Mouse (Mus musculus) testis, adult 2 months (tissue): ENCODE data around the gene Gnrhr. TPM values are rescaled to one million over a fixed set of nuclear protein-coding genes. Genes with fewer than 3 reads are reported as not detected.

ENCODE experiments used
- H3K27ac ChIP-seq: fragments of 200-500 bp; 2 replicates; pipeline ENCODE4 v1.5.1; 2012; ENCODE audit warnings: low read depth, low read length; ENCODE audit not compliant: control insufficient read depth, insufficient read depth
- H3K27me3 ChIP-seq: fragments of 200-500 bp; 2 replicates; pipeline ENCODE4 v1.6.1; 2012; ENCODE audit warnings: mild to moderate bottlenecking, low read length, moderate library complexity; ENCODE audit not compliant: control insufficient read depth, insufficient read depth
- H3K36me3 ChIP-seq: fragments of 200-500 bp; 2 replicates; pipeline ENCODE4 v1.6.1; 2012; ENCODE audit warnings: mild to moderate bottlenecking, low read length; ENCODE audit not compliant: control insufficient read depth, insufficient read depth
- H3K4me1 ChIP-seq: fragments of 200-500 bp; 2 replicates; pipeline ENCODE4 v1.6.1; 2012; ENCODE audit warnings: low read length; ENCODE audit not compliant: control insufficient read depth, insufficient read depth
- H3K4me3 ChIP-seq: fragments of 200-500 bp; 2 replicates; pipeline ENCODE4 v1.5.1; 2012; ENCODE audit warnings: low read depth, mild to moderate bottlenecking, low read length, moderate library complexity, mixed read lengths; ENCODE audit not compliant: control insufficient read depth
- CTCF ChIP-seq: fragments of 200-500 bp; IDR thresholded peaks from 2 replicates; pipeline ENCODE4 v1.5.1; 2012; ENCODE audit warnings: low read depth, mild to moderate bottlenecking, inconsistent platforms, low read length, moderate library complexity; ENCODE audit not compliant: control insufficient read depth, insufficient read depth, insufficient replicate concordance
- POLR2A ChIP-seq: fragments of 200-500 bp; IDR thresholded peaks from 2 replicates; pipeline ENCODE4 v1.6.1; 2012; ENCODE audit warnings: low read depth, mild to moderate bottlenecking, inconsistent platforms, low read length, moderate library complexity; ENCODE audit not compliant: control insufficient read depth
- polyA plus RNA-seq: library from polyadenylated mRNA; depleted of rRNA; stranded (reverse); fragments of >200 nt; gene quantifications from 2 replicates; pipeline ENCODE4 v1.2.3, GENCODE M21; 2012; rRNA removed

The Gnrhr gene
- polyA plus RNA-seq, 1 experiment, result 0.12 TPM

- H3K4me3 ChIP-seq, result no peak overlapping the region; the same call in 1 of the 2 replicates
- H3K27me3 ChIP-seq, result no peaks in the 10 kb centered on the region
- peaks cover 2% of the 10 kb centered on the region; the same call in 1 of the 2 replicates for H3K4me1 ChIP-seq
- no peaks in the 10 kb centered on the region for H3K36me3 ChIP-seq
- TF ChIP-seq CTCF, result no peak
- TF ChIP-seq POLR2A, result no peak
- H3K27ac ChIP-seq, result no peak overlapping the region
Observed at GRCm38 (mm10) chr5:86190290-86190689, 7.4 kb downstream of the Gnrhr start.

GRCm38 (mm10) chr5:86187441-86187840, 10.3 kb downstream of the Gnrhr start:
- no peaks in the 10 kb centered on the region for H3K36me3 ChIP-seq
- no peak overlapping the region for H3K4me3 ChIP-seq
- no peaks in the 10 kb centered on the region for H3K27me3 ChIP-seq
- H3K4me1 ChIP-seq, result peaks cover 4% of the 10 kb centered on the region
- no peak overlapping the region for H3K27ac ChIP-seq
- TF ChIP-seq CTCF, result no peak
- TF ChIP-seq POLR2A, result no peak

- Histone ChIP-seq H3K27me3 (no peaks in the 10 kb centered on the region), H3K4me3 (no peak overlapping the region; the same call in 1 of the 2 replicates), H3K27ac (no peak overlapping the region), H3K36me3 (no peaks in the 10 kb centered on the region), H3K4me1 (peaks cover 8% of the 10 kb centered on the region)
- TF ChIP-seq CTCF, result no peak
- no peak for TF ChIP-seq POLR2A
Observed at GRCm38 (mm10) chr5:86173778-86174177, 23.9 kb downstream of the Gnrhr start.

- Histone ChIP-seq H3K4me1 (peaks cover 8% of the 10 kb centered on the region), H3K27ac (peak within 1 kb of the TSS; percentile 74), H3K27me3 (no peaks in the 10 kb centered on the region), H3K36me3 (no peaks in the 10 kb centered on the region), H3K4me3 (peak within 1 kb of the TSS; percentile 88)
- TF ChIP-seq POLR2A (peak; percentile 93), CTCF (no peak)
Observed at GRCm38 (mm10) chr5:86172449-86173161, 25.1 kb downstream of the Gnrhr start, which contains the start of gene Uba6. TSS of gene Uba6 (minus strand) at chr5:86172803.

- peaks cover 8% of the 10 kb centered on the region for H3K4me1 ChIP-seq
- H3K36me3 ChIP-seq, result no peaks in the 10 kb centered on the region
- TF ChIP-seq CTCF, result no peak
- no peak for TF ChIP-seq POLR2A
- peak overlapping the region; percentile 88 for H3K4me3 ChIP-seq
- peak overlapping the region; percentile 74 for H3K27ac ChIP-seq
- no peaks in the 10 kb centered on the region for H3K27me3 ChIP-seq
Observed at GRCm38 (mm10) chr5:86172088-86172448, 25.6 kb downstream of the Gnrhr start.

Other genes with a start within 250 kb of the Gnrhr start
- 6.1 and 6.8 TPM in 2 replicates for gene Cenpc1, start 132.3 kb downstream of the Gnrhr start, polyA plus RNA-seq
- 0.27 and 0.34 TPM in 2 replicates for gene Stap1, start 126.2 kb downstream of the Gnrhr start, polyA plus RNA-seq
- 2.5 and 3.9 TPM in 2 replicates for gene Uba6, start 25.1 kb downstream of the Gnrhr start, polyA plus RNA-seq
- gene Tmprss11c, start 91.4 kb upstream of the Gnrhr start, polyA plus RNA-seq, result not detected in 2 replicates
- gene Tmprss11d, start 175.5 kb upstream of the Gnrhr start, polyA plus RNA-seq, result 0.40 and 0.43 TPM in 2 replicates